Mouse (Mus musculus) MEL (cell line): ENCODE results near the gene Spg11. TPM values are rescaled to one million over a fixed set of nuclear protein-coding genes. Genes with fewer than 3 reads are reported as not detected.

Experiments
- DNase-seq: peaks from one replicate; pipeline ENCODE4 v3.0.0; 2011; ENCODE audit warnings: low read depth, low spot score
- H3K27ac ChIP-seq: 2 replicates; pipeline ENCODE4 v1.5.1; 2012; ENCODE audit warnings: low read depth, mild to moderate bottlenecking, control low read depth, low read length, moderate library complexity; ENCODE audit not compliant: control insufficient read depth
- H3K27me3 ChIP-seq, 2 experiments: fragments of 150-350 bp in 1 of 2; sonication (generic) in 1 of 2; 2 replicates each; pipeline ENCODE4 v1.6.1; 2012; ENCODE audit warnings: low read length in 2 of 2, mild to moderate bottlenecking in 2 of 2, improper control_type of control experiment in 1 of 2, moderate library complexity in 1 of 2; ENCODE audit not compliant: insufficient read depth in 2 of 2, control insufficient read depth in 1 of 2
- H3K36me3 ChIP-seq, 2 experiments: 2 replicates each; pipeline ENCODE4 v1.6.1; 2012 to 2014; ENCODE audit warnings: low read length in 2 of 2, improper control_type of control experiment in 1 of 2, inconsistent platforms in 1 of 2, mild to moderate bottlenecking in 1 of 2; ENCODE audit not compliant: insufficient read depth in 2 of 2, control insufficient read depth in 1 of 2
- H3K4me1 ChIP-seq, 2 experiments: fragments of 150-350 bp in 1 of 2; sonication (generic) in 1 of 2; 2 replicates each; pipeline ENCODE4 v1.6.1; 2012; ENCODE audit warnings: low read length in 2 of 2, improper control_type of control experiment in 1 of 2, mild to moderate bottlenecking in 1 of 2; ENCODE audit not compliant: insufficient read depth in 2 of 2, control insufficient read depth in 1 of 2
- H3K4me3 ChIP-seq, 2 experiments: fragments of 150-350 bp in 1 of 2; sonication (generic) in 1 of 2; 2 replicates each; pipeline ENCODE4 v1.5.1; 2012; ENCODE audit warnings: low read depth in 2 of 2, low read length in 2 of 2, mild to moderate bottlenecking in 2 of 2, moderate library complexity in 2 of 2, control low read depth in 1 of 2, improper control_type of control experiment in 1 of 2; ENCODE audit not compliant: control insufficient read depth in 1 of 2, insufficient read depth in 1 of 2
- H3K79me2 ChIP-seq: 2 replicates; pipeline ENCODE4 v1.6.1; 2012; ENCODE audit warnings: mild to moderate bottlenecking, low read length, moderate library complexity; ENCODE audit not compliant: control insufficient read depth, poor library complexity, insufficient read depth
- H3K9ac ChIP-seq: 2 replicates; pipeline ENCODE4 v1.6.1; 2012; ENCODE audit warnings: low read depth, mild to moderate bottlenecking, control low read depth, low read length, moderate library complexity; ENCODE audit not compliant: control insufficient read depth, poor library complexity, severe bottlenecking
- H3K9me3 ChIP-seq: fragments of 150-350 bp; sonication (generic); replicated peaks from 2 replicates; pipeline ENCODE4 v1.6.1; 2012; ENCODE audit warnings: mild to moderate bottlenecking, low read length, improper control_type of control experiment, moderate library complexity; ENCODE audit not compliant: insufficient read depth
- BHLHE40 ChIP-seq: IDR thresholded peaks from 2 replicates; pipeline ENCODE4 v1.6.1; 2012; ENCODE audit warnings: low read depth, mild to moderate bottlenecking, inconsistent platforms, low read length, improper control_type of control experiment, borderline replicate concordance
- CHD1 ChIP-seq: IDR thresholded peaks from 2 replicates; pipeline ENCODE4 v1.6.1; 2012; ENCODE audit warnings: low read depth, mild to moderate bottlenecking, inconsistent platforms, low read length, improper control_type of control experiment
- CHD2 ChIP-seq: IDR thresholded peaks from 2 replicates; pipeline ENCODE4 v1.6.1; 2011; ENCODE audit warnings: low read length, improper control_type of control experiment
- CTCF ChIP-seq, 3 experiments: IDR thresholded peaks in 2 of 3; conservative IDR thresholded peaks in 1 of 3; 2 replicates each; pipeline ENCODE4 v1.5.1; 2011 to 2012; ENCODE audit warnings: low read length in 3 of 3, low read depth in 2 of 3, mild to moderate bottlenecking in 2 of 3, improper control_type of control experiment in 1 of 3, inconsistent platforms in 1 of 3, mixed read lengths in 1 of 3, moderate library complexity in 1 of 3; ENCODE audit not compliant: control insufficient read depth in 1 of 3, insufficient read depth in 1 of 3, poor library complexity in 1 of 3, severe bottlenecking in 1 of 3
- E2F4 ChIP-seq: IDR thresholded peaks from 2 replicates; pipeline ENCODE4 v1.6.1; 2011; ENCODE audit warnings: low read depth, low read length, improper control_type of control experiment, borderline replicate concordance
- ELF1 ChIP-seq: IDR thresholded peaks from 2 replicates; pipeline ENCODE4 v1.6.1; 2014; ENCODE audit warnings: low read depth, mild to moderate bottlenecking, inconsistent platforms, low read length, improper control_type of control experiment, moderate library complexity
- EP300 ChIP-seq, 2 experiments: IDR thresholded peaks; 2 replicates each; pipeline ENCODE4 v1.6.1; 2011; ENCODE audit warnings: improper control_type of control experiment in 2 of 2, low read length in 2 of 2, low read depth in 1 of 2, mild to moderate bottlenecking in 1 of 2
- ETS1 ChIP-seq: IDR thresholded peaks from 2 replicates; pipeline ENCODE4 v1.6.1; 2012; ENCODE audit warnings: low read depth, mild to moderate bottlenecking, inconsistent platforms, low read length, improper control_type of control experiment, moderate library complexity
- GABPA ChIP-seq: IDR thresholded peaks from 2 replicates; pipeline ENCODE4 v1.6.1; 2012; ENCODE audit warnings: low read depth, mild to moderate bottlenecking, inconsistent platforms, low read length, improper control_type of control experiment, moderate library complexity
- GATA1 ChIP-seq: IDR thresholded peaks from 2 replicates; pipeline ENCODE4 v1.6.1; 2011; ENCODE audit warnings: low read depth, low read length, improper control_type of control experiment
- HCFC1 ChIP-seq: IDR thresholded peaks from 2 replicates; pipeline ENCODE4 v1.6.1; 2012; ENCODE audit warnings: low read depth, mild to moderate bottlenecking, inconsistent platforms, low read length, improper control_type of control experiment, moderate library complexity
- KAT2A ChIP-seq: conservative IDR thresholded peaks from 2 replicates; pipeline ENCODE4 v1.6.1; 2012; ENCODE audit warnings: low read depth, low read length, improper control_type of control experiment, inconsistent platforms
- MAX ChIP-seq: IDR thresholded peaks from 2 replicates; pipeline ENCODE4 v1.6.1; 2011; ENCODE audit warnings: low read length, improper control_type of control experiment
- MAZ ChIP-seq: IDR thresholded peaks from 2 replicates; pipeline ENCODE4 v1.6.1; 2012; ENCODE audit warnings: low read depth, mild to moderate bottlenecking, inconsistent platforms, low read length, improper control_type of control experiment
- MXI1 ChIP-seq: IDR thresholded peaks from 2 replicates; pipeline ENCODE4 v1.6.1; 2011; ENCODE audit warnings: mild to moderate bottlenecking, low read depth, low read length, improper control_type of control experiment
- MYC ChIP-seq: IDR thresholded peaks from 2 replicates; pipeline ENCODE4 v1.6.1; 2011; ENCODE audit warnings: low read depth, mild to moderate bottlenecking, low read length, improper control_type of control experiment, moderate library complexity
- NELFE ChIP-seq: IDR thresholded peaks from 2 replicates; pipeline ENCODE4 v1.6.1; 2011; ENCODE audit warnings: low read depth, low read length, improper control_type of control experiment
- POLR2A ChIP-seq, 2 experiments: IDR thresholded peaks; 2 replicates each; pipeline ENCODE4 v1.6.1; 2011 to 2012; ENCODE audit warnings: low read length in 2 of 2, mild to moderate bottlenecking in 2 of 2, control low read depth in 1 of 2, improper control_type of control experiment in 1 of 2, low read depth in 1 of 2, moderate library complexity in 1 of 2; ENCODE audit not compliant: control insufficient read depth in 1 of 2, insufficient read depth in 1 of 2, poor library complexity in 1 of 2
- RAD21 ChIP-seq: IDR thresholded peaks from 2 replicates; pipeline ENCODE4 v1.6.1; 2011; ENCODE audit warnings: mild to moderate bottlenecking, low read depth, low read length, improper control_type of control experiment
- RCOR1 ChIP-seq: IDR thresholded peaks from 2 replicates; pipeline ENCODE4 v1.6.1; 2012; ENCODE audit warnings: low read depth, mild to moderate bottlenecking, inconsistent platforms, low read length, improper control_type of control experiment
- SIN3A ChIP-seq: IDR thresholded peaks from 2 replicates; pipeline ENCODE4 v1.6.1; 2012; ENCODE audit warnings: low read length, improper control_type of control experiment, inconsistent platforms
- SMC3 ChIP-seq: IDR thresholded peaks from 2 replicates; pipeline ENCODE4 v1.6.1; 2011; ENCODE audit warnings: low read depth, low read length, improper control_type of control experiment
- TAL1 ChIP-seq: IDR thresholded peaks from 2 replicates; pipeline ENCODE4 v1.6.1; 2012; ENCODE audit warnings: mild to moderate bottlenecking, inconsistent platforms, low read length, moderate library complexity, mixed read lengths
- TBP ChIP-seq: IDR thresholded peaks from 2 replicates; pipeline ENCODE4 v1.8.0; 2011; ENCODE audit warnings: low read depth, low read length, improper control_type of control experiment
- TCF12 ChIP-seq: IDR thresholded peaks from 2 replicates; pipeline ENCODE4 v1.6.1; 2014; ENCODE audit warnings: low read depth, mild to moderate bottlenecking, inconsistent platforms, low read length, improper control_type of control experiment, moderate library complexity
- UBTF ChIP-seq: IDR thresholded peaks from 2 replicates; pipeline ENCODE4 v1.6.1; 2012; ENCODE audit warnings: low read depth, mild to moderate bottlenecking, inconsistent platforms, low read length, improper control_type of control experiment, moderate library complexity, borderline replicate concordance; ENCODE audit not compliant: insufficient read depth
- USF1 ChIP-seq: IDR thresholded peaks from 2 replicates; pipeline ENCODE4 v1.6.1; 2014; ENCODE audit warnings: low read depth, mild to moderate bottlenecking, inconsistent platforms, low read length, improper control_type of control experiment, moderate library complexity
- USF2 ChIP-seq, 2 experiments: IDR thresholded peaks; 2 replicates each; pipeline ENCODE4 v1.6.1; 2011 to 2012; ENCODE audit warnings: improper control_type of control experiment in 2 of 2, low read length in 2 of 2, borderline replicate concordance in 1 of 2, inconsistent platforms in 1 of 2, low read depth in 1 of 2, mild to moderate bottlenecking in 1 of 2; ENCODE audit not compliant: insufficient read depth in 1 of 2
- polyA plus RNA-seq, 2 experiments: library from polyadenylated mRNA; stranded (reverse) in 1 of 2; unstranded in 1 of 2; fragments of >175 nt in 1 of 2; fragments of >200 nt in 1 of 2; gene quantifications; 2 replicates each; pipeline versions ENCODE4 v1.2.1 to v1.2.4; 2012; ENCODE audit warnings: low replicate concordance in 2 of 2, low read depth in 1 of 2; ENCODE audit not compliant: insufficient read length in 2 of 2, insufficient read depth in 1 of 2, missing spikeins in 1 of 2
- total RNA-seq: library from RNA; depleted of rRNA; stranded (reverse); fragments of 300-350 nt; gene quantifications from 2 replicates; pipeline ENCODE4 v1.2.3, GENCODE M21; 2012

Gene Spg11
- total and polyA plus RNA-seq, 3 experiments: 5.9 to 6.9 TPM; not detected in 1

DNA sequence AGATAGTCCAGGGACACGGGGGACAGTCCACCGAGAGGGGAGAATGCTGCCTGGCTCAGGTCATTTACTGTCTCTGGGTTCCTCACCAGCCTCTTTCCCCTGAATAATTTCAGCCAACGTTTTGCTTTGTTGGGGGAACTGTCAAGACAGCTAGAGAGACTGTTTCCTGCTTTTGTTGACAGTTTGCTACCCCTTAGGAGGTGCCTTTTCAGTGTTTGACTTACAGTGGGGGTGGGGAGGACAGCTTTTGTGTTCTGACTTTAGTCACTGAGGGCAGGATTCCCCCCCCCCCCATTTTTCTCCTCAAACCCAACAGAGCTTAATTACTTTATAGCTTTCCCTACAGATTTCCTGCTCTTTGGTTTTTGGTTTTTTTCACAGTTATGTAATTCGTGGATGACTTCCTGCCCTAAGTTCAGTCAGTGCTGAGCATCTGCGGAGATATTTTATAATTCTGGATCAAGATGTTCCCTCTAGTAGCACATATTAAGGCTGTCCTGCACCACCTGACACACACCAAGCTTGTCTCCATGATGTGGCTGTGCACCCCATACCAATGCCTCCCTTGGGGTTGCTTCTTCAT lies 8.7 kb upstream of the Spg11 start:
- DNase-seq: no peak
- no peaks in the 10 kb centered on the region for H3K27me3 ChIP-seq
- H3K9me3 ChIP-seq: no peaks in the 10 kb centered on the region
- TF ChIP-seq GATA1: no peak
- TF ChIP-seq KAT2A: no peak
- no peak for TF ChIP-seq CTCF (IDR thresholded peaks at IDR 0.05 in 2 of 3, conservative IDR thresholded peaks at IDR 0.05 in 1 of 3; ENCODE audit: control insufficient read depth in 1 of 3, insufficient read depth in 1 of 3, low read depth in 2 of 3, low read length in 3 of 3, poor library complexity in 1 of 3, severe bottlenecking in 1 of 3)
- no peak for TF ChIP-seq ELF1
- no peak for TF ChIP-seq POLR2A (IDR thresholded peaks at IDR 0.05; ENCODE audit: control insufficient read depth in 1 of 2, insufficient read depth in 1 of 2, low read depth in 1 of 2, low read length in 2 of 2, poor library complexity in 1 of 2)
- no peak for TF ChIP-seq RAD21
- TF ChIP-seq SIN3A: no peak
- TF ChIP-seq MYC: no peak
- no peak for TF ChIP-seq SMC3
- no peak for TF ChIP-seq NELFE
- no peak for TF ChIP-seq USF2 (IDR thresholded peaks at IDR 0.05; ENCODE audit: borderline replicate concordance in 1 of 2, insufficient read depth in 1 of 2, low read depth in 1 of 2, low read length in 2 of 2)
- TF ChIP-seq RCOR1: no peak
- no peak for TF ChIP-seq TBP
- no peak for TF ChIP-seq BHLHE40
- TF ChIP-seq CHD2: no peak
- TF ChIP-seq MAX: no peak
- TF ChIP-seq GABPA: no peak
- no peak for TF ChIP-seq UBTF
- no peak for TF ChIP-seq E2F4
- TF ChIP-seq CHD1: no peak
- peak overlapping the region; percentile 39 for H3K27ac ChIP-seq
- peaks cover 11 to 29% of the 10 kb centered on the region in 2 experiments; a peak in 3 of 4 replicates for H3K4me1 ChIP-seq
- H3K79me2 ChIP-seq: no peaks in the 10 kb centered on the region
- H3K9ac ChIP-seq: peak overlapping the region; percentile 13; the same call in 1 of the 2 replicates
- H3K36me3 ChIP-seq: peaks cover 0 to 13% of the 10 kb centered on the region in 2 experiments; a peak in 2 of 4 replicates
- H3K4me3 ChIP-seq: no peak overlapping the region

DNA sequence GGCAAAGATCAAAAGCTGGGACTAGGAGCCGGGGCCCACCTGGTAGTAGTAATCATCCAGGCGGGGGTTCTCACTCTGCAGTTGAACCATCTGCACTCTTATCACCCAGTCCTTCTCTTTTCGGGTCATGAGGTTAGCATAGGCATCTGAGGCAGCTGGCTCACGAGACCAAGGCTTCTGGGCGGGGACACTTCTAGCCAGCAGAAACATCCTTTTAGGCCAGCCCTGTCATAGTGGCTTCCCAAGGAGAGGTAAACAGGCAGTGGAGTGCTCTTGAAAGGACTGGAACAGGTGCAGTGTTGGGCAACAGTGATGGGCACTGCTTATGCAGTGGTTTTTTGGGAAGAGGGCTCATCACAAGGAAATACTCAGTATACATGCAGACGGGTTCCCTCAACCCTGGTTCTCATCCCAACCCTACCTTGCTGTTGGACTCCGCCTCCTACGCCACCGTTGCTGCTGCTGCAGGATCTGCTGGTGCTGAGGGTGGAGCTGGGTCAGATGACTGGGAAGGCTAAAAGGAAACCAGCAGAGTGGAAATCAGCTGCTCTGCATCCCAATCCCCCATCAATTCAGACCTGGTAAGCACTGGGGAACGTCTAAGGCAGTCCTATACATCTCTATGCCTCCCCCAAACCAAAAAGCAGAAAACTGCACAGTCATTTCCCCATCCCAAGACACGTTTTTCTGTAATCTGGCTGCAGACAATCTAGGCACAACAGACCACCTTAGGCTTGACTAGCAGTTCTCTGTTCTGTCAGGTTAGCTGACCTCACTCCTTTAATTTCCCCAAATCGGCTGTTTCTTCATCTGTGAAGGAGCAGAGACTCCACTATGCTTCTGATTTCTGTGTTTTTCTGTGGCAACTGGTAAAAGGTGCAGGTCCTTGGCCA lies 7.7 kb upstream of the Spg11 start:
- DNase-seq: peak; percentile 86
- H3K9ac ChIP-seq: peak overlapping the region; percentile 13
- peaks cover 11 to 29% of the 10 kb centered on the region in 2 experiments; a peak in 3 of 4 replicates for H3K4me1 ChIP-seq
- peak; percentile 85 for TF ChIP-seq TCF12
- peak; percentile 55 for TF ChIP-seq MXI1
- no peak for TF ChIP-seq SMC3
- TF ChIP-seq E2F4: no peak
- TF ChIP-seq MAZ: 0 out of 2 replicates have a peak, but pooled peaks have one; percentile 34
- peak; percentile 67; the same call in 1 of the 2 replicates for TF ChIP-seq TBP
- peak; percentile 60; the same call in 1 of the 2 replicates for TF ChIP-seq GABPA
- TF ChIP-seq ETS1: peak; percentile 87
- TF ChIP-seq NELFE: no peak
- no peak for TF ChIP-seq HCFC1
- peak; percentile 98 for TF ChIP-seq BHLHE40
- peak; percentile 55; the same call in 1 of the 2 replicates for TF ChIP-seq USF1
- TF ChIP-seq GATA1: peak; percentile 79
- TF ChIP-seq MAX: 0 out of 2 replicates have a peak, but pooled peaks have one; percentile 19
- peak; percentile 89 for TF ChIP-seq TAL1
- TF ChIP-seq SIN3A: peak; percentile 12; the same call in 1 of the 2 replicates
- 0 out of 2 replicates have a peak, but pooled peaks have one; percentile 57 for TF ChIP-seq MYC
- peak; percentile 86 for TF ChIP-seq RCOR1
- TF ChIP-seq EP300 (IDR thresholded peaks at IDR 0.05; ENCODE audit: low read depth in 1 of 2, low read length in 2 of 2): peak; percentile 81 to 91
- H3K36me3 ChIP-seq: peaks cover 0 to 13% of the 10 kb centered on the region in 2 experiments; a peak in 2 of 4 replicates
- H3K27ac ChIP-seq: peak overlapping the region; percentile 43
- H3K9me3 ChIP-seq: no peaks in the 10 kb centered on the region
- peak overlapping the region; percentile 8 to 16; a peak in 3 of 4 replicates for H3K4me3 ChIP-seq
- H3K27me3 ChIP-seq: no peaks in the 10 kb centered on the region
- H3K79me2 ChIP-seq: no peaks in the 10 kb centered on the region
